Mouse (Mus musculus): ENCODE data around the gene Pard3b. TPM values are rescaled to one million over a fixed set of nuclear protein-coding genes. Genes with fewer than 3 reads are reported as not detected.
A peak's percentile ranks its signal among the peaks of the same experiment; 100 is the strongest.

Pard3b gene
- polyA plus RNA-seq, 1 experiment from 2014 or later: 13.8 TPM

DNA sequence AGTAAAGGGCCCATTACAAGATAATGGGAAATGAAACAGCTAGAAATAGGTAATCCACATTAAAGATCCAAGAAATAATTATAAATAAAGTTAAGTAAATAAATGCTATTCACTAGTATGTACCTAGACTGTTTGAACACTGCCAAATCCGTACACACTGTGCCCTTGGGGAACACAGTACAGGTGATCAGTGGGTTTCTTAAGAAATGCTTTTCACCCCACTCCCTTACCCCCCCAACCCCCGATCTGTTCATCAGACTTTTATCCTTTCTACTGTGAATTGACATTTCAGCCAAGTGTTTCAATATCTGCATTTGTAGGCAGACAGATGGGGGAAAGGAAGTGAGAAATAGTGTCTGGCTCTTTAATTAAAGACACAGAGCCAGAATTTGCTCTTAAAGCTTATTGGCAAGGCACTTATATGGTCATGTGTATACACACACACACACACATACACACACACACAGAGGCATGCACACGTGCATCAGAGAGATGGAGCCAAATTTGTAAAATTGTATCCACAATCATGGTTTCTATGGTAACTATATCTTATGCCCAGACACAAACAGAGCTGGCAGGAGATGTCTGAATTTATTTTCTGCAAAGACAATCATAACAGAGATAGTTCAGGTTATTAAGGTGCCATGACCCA lies 938.4 kb downstream of the Pard3b start:
- Histone ChIP-seq H3K9ac (ENCODE audit: low read length) (no peak overlapping the region), H3K4me2 (replicated peaks; ENCODE audit: low read depth) (no peak overlapping the region)
- WGBS: 52% methylated on average over 3 of the region's 3 CpGs

DNA sequence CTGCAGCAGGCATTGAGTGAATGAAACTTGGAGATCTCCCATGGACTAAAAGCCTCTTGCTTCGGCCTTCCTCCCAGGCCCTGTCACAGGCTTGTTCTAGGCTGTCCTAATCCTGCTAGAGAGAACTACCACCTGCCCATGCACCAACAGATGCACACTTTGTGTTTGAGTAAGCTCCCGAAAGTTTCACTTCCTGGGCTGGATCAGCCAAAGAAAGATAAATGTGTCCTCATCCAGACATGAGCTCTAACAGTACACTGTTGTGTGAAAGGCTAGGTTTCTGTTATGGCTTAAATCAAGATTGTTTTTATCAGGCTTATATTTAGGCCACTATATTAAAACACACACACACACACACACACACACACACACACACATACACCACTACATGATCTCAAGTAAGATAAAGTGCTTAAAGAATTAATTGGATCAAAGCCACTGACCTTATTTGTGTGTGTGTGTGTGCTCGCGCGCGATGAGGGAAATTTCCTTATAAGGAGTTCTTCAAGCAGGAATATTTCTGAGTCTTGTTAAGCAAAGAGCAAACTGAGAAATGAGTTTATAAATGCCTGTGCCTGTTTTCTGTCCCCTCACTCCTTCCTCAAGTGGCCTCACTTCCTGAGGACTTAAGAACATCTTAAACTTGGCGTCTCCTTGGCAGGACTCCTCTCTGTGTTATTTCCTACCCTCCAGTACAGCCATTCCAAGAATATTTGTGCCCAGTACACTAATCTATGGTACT lies 940.6 kb downstream of the Pard3b start:
- no peaks in the 10 kb centered on the region for H3K9me3 ChIP-seq (ENCODE audit: control insufficient read depth, low read length)
- 34% methylated on average over 7 of the region's 7 CpGs for WGBS
- no peaks in the 10 kb centered on the region for H3K36me3 ChIP-seq (ENCODE audit: control insufficient read depth, insufficient read depth, low read length)
- TF ChIP-seq CTCF (IDR thresholded peaks at IDR 0.05; ENCODE audit: low read depth): no peak
- peak; percentile 71 for TF ChIP-seq EP300 (optimal IDR thresholded peaks at IDR 0.05)
- H3K4me2 ChIP-seq (replicated peaks; ENCODE audit: low read depth): no peak overlapping the region
- no peaks in the 10 kb centered on the region for H3K27me3 ChIP-seq (ENCODE audit: control insufficient read depth, insufficient read depth, low read length)
- H3K27ac ChIP-seq (replicated peaks): peak overlapping the region; percentile 56
- peak; percentile 77; the same call in 1 of the 2 replicates for ATAC-seq (ENCODE audit: low FRiP score, low TSS enrichment)
- no peaks in the 10 kb centered on the region for H3K4me1 ChIP-seq (replicated peaks; ENCODE audit: control insufficient read depth, insufficient read depth)
- no peak overlapping the region for H3K9ac ChIP-seq (ENCODE audit: low read length)
- peak; percentile 16 for DNase-seq (ENCODE audit: low spot score)
- no peak overlapping the region for H3K4me3 ChIP-seq (ENCODE audit: low read depth, low read length)

More for the DNA sequence above, 938.4 kb downstream of the Pard3b start:
- no peaks in the 10 kb centered on the region for H3K4me1 ChIP-seq (replicated peaks; ENCODE audit: control insufficient read depth, insufficient read depth)
- TF ChIP-seq EP300 (optimal IDR thresholded peaks at IDR 0.05) (no peak), CTCF (IDR thresholded peaks at IDR 0.05; ENCODE audit: low read depth) (no peak)
- H3K4me3 ChIP-seq (ENCODE audit: low read depth, low read length): no peak overlapping the region
- H3K27ac ChIP-seq (replicated peaks): no peak overlapping the region
- ATAC-seq (ENCODE audit: low FRiP score, low TSS enrichment) (no peak), DNase-seq (ENCODE audit: low spot score) (no peak)
- H3K36me3 ChIP-seq (ENCODE audit: control insufficient read depth, insufficient read depth, low read length): no peaks in the 10 kb centered on the region
- H3K27me3 ChIP-seq (ENCODE audit: control insufficient read depth, insufficient read depth, low read length): no peaks in the 10 kb centered on the region
- H3K9me3 ChIP-seq (ENCODE audit: control insufficient read depth, low read length): no peaks in the 10 kb centered on the region

DNA sequence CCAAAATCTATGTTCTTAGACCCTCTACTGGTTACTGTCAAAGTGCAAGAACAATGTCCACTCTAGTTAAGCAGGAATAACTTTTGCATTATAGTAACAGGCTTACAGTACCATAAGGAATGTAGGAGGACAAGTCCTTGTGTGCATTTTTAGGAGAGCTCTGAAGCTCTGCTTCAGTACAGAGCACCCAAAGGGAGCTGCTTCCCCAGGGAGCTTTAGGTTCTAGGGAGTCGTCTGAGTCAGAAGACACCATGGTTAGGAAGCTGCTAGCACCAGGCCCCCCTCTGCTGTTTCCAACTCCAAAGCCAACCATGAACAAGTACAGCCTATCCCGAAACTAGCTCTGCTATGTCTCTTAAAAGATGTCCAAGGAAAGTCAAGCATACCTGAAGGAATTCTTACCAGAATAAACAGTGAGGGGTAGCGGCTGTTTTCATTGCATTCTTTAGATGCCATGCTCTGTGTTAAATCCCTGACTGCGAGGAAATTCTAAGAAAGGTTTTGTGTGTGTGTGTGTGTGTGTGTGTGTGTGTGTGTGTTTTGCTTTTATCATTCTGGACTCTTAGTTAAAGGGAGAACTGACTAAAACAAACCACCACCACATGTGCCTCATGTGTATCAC lies 941.8 kb downstream of the Pard3b start:
- peak overlapping the region; percentile 79 for H3K27ac ChIP-seq (replicated peaks)
- H3K9ac ChIP-seq (ENCODE audit: low read length): no peak overlapping the region
- TF ChIP-seq CTCF (IDR thresholded peaks at IDR 0.05; ENCODE audit: low read depth) (no peak), EP300 (optimal IDR thresholded peaks at IDR 0.05) (no peak)
- WGBS: 31% methylated on average over 4 of the region's 4 CpGs
- no peaks in the 10 kb centered on the region for H3K4me1 ChIP-seq (replicated peaks; ENCODE audit: control insufficient read depth, insufficient read depth)
- H3K4me2 ChIP-seq (replicated peaks; ENCODE audit: low read depth): no peak overlapping the region
- DNase-seq (ENCODE audit: low spot score) (peak; percentile 14), ATAC-seq (ENCODE audit: low FRiP score, low TSS enrichment) (peak; percentile 35; the same call in 1 of the 2 replicates)
- no peaks in the 10 kb centered on the region for H3K36me3 ChIP-seq (ENCODE audit: control insufficient read depth, insufficient read depth, low read length)
- H3K9me3 ChIP-seq (ENCODE audit: control insufficient read depth, low read length): no peaks in the 10 kb centered on the region
- H3K27me3 ChIP-seq (ENCODE audit: control insufficient read depth, insufficient read depth, low read length): no peaks in the 10 kb centered on the region
- H3K4me3 ChIP-seq (ENCODE audit: low read depth, low read length): no peak overlapping the region

DNA sequence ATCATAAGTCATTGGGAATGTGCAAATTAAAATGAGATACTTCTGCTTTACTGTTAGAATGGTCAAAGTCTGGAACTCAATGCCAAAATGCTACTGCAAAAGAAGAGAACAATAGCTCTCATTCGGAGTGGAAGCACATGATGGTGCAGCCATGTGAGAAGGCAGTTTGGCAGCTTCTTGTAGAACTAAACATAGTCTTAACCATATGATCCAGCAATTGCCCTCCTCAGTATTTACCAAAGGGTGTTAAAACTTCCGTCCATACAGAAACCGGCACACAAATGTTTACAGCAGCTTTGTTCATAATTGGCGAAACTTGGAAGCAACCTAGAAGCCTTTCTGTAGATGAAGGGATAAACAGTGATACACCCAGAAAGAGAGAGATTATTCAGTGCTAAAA lies 943.9 kb downstream of the Pard3b start:
- TF ChIP-seq CTCF (IDR thresholded peaks at IDR 0.05; ENCODE audit: low read depth): no peak
- no peak for TF ChIP-seq EP300 (optimal IDR thresholded peaks at IDR 0.05)
- DNase-seq (ENCODE audit: low spot score) (no peak), ATAC-seq (ENCODE audit: low FRiP score, low TSS enrichment) (no peak)
- Histone ChIP-seq H3K9me3 (ENCODE audit: control insufficient read depth, low read length) (no peaks in the 10 kb centered on the region), H3K4me3 (ENCODE audit: low read depth, low read length) (no peak overlapping the region), H3K4me2 (replicated peaks; ENCODE audit: low read depth) (no peak overlapping the region), H3K4me1 (replicated peaks; ENCODE audit: control insufficient read depth, insufficient read depth) (no peaks in the 10 kb centered on the region), H3K9ac (ENCODE audit: low read length) (no peak overlapping the region), H3K36me3 (ENCODE audit: control insufficient read depth, insufficient read depth, low read length) (no peaks in the 10 kb centered on the region), H3K27ac (replicated peaks) (no peak overlapping the region), H3K27me3 (ENCODE audit: control insufficient read depth, insufficient read depth, low read length) (no peaks in the 10 kb centered on the region)
- 42% methylated on average over 4 of the region's 4 CpGs for WGBS

DNA sequence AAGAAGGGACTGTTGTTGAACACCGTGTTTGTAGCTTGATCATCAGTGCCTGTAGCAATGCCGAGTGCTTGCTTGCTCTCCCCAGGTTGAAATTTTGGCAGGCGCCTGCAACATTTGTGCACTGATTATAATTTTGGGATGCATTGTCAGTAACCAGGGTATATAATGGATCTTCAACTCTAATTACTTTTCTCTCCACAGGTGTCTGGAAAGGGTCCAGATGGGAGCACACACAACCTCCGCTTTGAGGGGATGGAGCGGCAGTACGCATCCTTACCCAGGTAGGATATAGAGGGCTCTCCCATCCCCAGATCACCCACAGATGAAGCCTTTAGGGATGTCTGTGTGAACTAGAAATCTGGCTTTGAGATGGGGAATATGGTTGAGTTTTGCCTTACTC lies 948.9 kb downstream of the Pard3b start:
- ATAC-seq (ENCODE audit: low FRiP score, low TSS enrichment) (no peak), DNase-seq (ENCODE audit: low spot score) (no peak)
- Histone ChIP-seq H3K4me2 (replicated peaks; ENCODE audit: low read depth) (no peak overlapping the region), H3K36me3 (ENCODE audit: control insufficient read depth, insufficient read depth, low read length) (no peaks in the 10 kb centered on the region), H3K4me3 (ENCODE audit: low read depth, low read length) (no peak overlapping the region), H3K4me1 (replicated peaks; ENCODE audit: control insufficient read depth, insufficient read depth) (no peaks in the 10 kb centered on the region), H3K27me3 (ENCODE audit: control insufficient read depth, insufficient read depth, low read length) (no peaks in the 10 kb centered on the region), H3K9me3 (ENCODE audit: control insufficient read depth, low read length) (no peaks in the 10 kb centered on the region), H3K9ac (ENCODE audit: low read length) (no peak overlapping the region), H3K27ac (replicated peaks) (no peak overlapping the region)
- WGBS: 95% methylated on average over 6 of the region's 6 CpGs
- TF ChIP-seq EP300 (optimal IDR thresholded peaks at IDR 0.05): no peak
- TF ChIP-seq CTCF (IDR thresholded peaks at IDR 0.05; ENCODE audit: low read depth): no peak
